Mouse (Mus musculus): ENCODE measurements around the gene Sdhd. TPM values are rescaled to one million over a fixed set of nuclear protein-coding genes. Genes with fewer than 3 reads are reported as not detected.

Sdhd gene
- polyA plus RNA-seq, 2 experiments, result 170 to 266 TPM

- ATAC-seq (ENCODE audit: low FRiP score, low read depth), result no peak
- no peak for DNase-seq (ENCODE audit: low spot score)
Observed at GRCm38 (mm10) chr9:50596973-50597372, 6.6 kb downstream of the Sdhd start.

GRCm38 (mm10) chr9:50594794-50595417, 8.7 kb downstream of the Sdhd start:
- Histone ChIP-seq H3K27ac (replicated peaks; ENCODE audit: low read depth, low read length) (no peak overlapping the region), H3K4me3 (replicated peaks; ENCODE audit: low read length) (no peak overlapping the region), H3K9ac (ENCODE audit: low read depth, low read length, severe bottlenecking) (no peak overlapping the region), H3K36me3 (ENCODE audit: control insufficient read depth, insufficient read depth, low read length) (peaks cover 50% of the 10 kb centered on the region), H3K27me3 (ENCODE audit: control insufficient read depth, insufficient read depth, low read length) (no peaks in the 10 kb centered on the region), H3K4me1 (ENCODE audit: control insufficient read depth, insufficient read depth, low read length) (no peaks in the 10 kb centered on the region), H3K9me3 (ENCODE audit: control insufficient read depth, low read length) (no peaks in the 10 kb centered on the region), H3K4me2 (replicated peaks; ENCODE audit: low read depth, low read length, severe bottlenecking) (no peak overlapping the region)
- ATAC-seq (ENCODE audit: low FRiP score, low read depth), result no peak
- WGBS, result 78% methylated on average over 12 of the region's 12 CpGs
- no peak for TF ChIP-seq POLR2A (IDR thresholded peaks at IDR 0.05; ENCODE audit: borderline replicate concordance, extremely low read depth, insufficient read depth, insufficient read length)
- no peak for DNase-seq (ENCODE audit: low spot score)

More at GRCm38 (mm10) chr9:50596973-50597372, 6.6 kb downstream of the Sdhd start:
- no peak for TF ChIP-seq POLR2A (IDR thresholded peaks at IDR 0.05; ENCODE audit: borderline replicate concordance, extremely low read depth, insufficient read depth, insufficient read length)
- H3K4me1 ChIP-seq (ENCODE audit: control insufficient read depth, insufficient read depth, low read length), result peaks cover 1% of the 10 kb centered on the region
- peaks cover 58% of the 10 kb centered on the region for H3K36me3 ChIP-seq (ENCODE audit: control insufficient read depth, insufficient read depth, low read length)
- no peak overlapping the region for H3K9ac ChIP-seq (ENCODE audit: low read depth, low read length, severe bottlenecking)
- no peak overlapping the region for H3K4me2 ChIP-seq (replicated peaks; ENCODE audit: low read depth, low read length, severe bottlenecking)
- no peak overlapping the region for H3K4me3 ChIP-seq (replicated peaks; ENCODE audit: low read length)
- H3K27ac ChIP-seq (replicated peaks; ENCODE audit: low read depth, low read length), result no peak overlapping the region
- WGBS, result 96% methylated on average over 8 of the region's 8 CpGs
- H3K27me3 ChIP-seq (ENCODE audit: control insufficient read depth, insufficient read depth, low read length), result no peaks in the 10 kb centered on the region
- no peaks in the 10 kb centered on the region for H3K9me3 ChIP-seq (ENCODE audit: control insufficient read depth, low read length)

DNA sequence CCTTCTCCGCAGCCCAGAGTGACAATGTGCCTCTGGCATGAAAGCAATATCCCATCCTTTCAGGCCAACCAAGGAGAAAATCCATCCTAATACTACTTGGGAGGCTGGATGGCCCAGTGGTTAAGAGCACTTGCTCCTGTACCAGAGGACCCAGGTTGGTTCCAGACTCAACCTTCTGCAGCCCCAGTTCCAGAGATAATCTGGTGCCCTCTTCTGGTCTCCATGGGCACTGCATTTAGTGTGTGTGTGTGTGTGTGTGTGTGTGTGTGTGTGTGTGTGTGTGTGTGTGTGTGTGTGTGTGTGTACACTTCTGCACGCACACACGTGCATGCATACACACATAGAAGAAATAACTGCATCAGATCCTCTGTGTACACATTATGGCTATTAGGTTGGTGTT, 10.1 kb downstream of the Sdhd start:
- peaks cover 39% of the 10 kb centered on the region for H3K36me3 ChIP-seq (ENCODE audit: control insufficient read depth, insufficient read depth, low read length)
- H3K9ac ChIP-seq (ENCODE audit: low read depth, low read length, severe bottlenecking), result no peak overlapping the region
- no peak overlapping the region for H3K27ac ChIP-seq (replicated peaks; ENCODE audit: low read depth, low read length)
- WGBS, result 94% methylated on average over 3 of the region's 3 CpGs
- DNase-seq (ENCODE audit: low spot score) (no peak), ATAC-seq (ENCODE audit: low FRiP score, low read depth) (no peak)
- H3K27me3 ChIP-seq (ENCODE audit: control insufficient read depth, insufficient read depth, low read length), result no peaks in the 10 kb centered on the region
- H3K4me1 ChIP-seq (ENCODE audit: control insufficient read depth, insufficient read depth, low read length), result no peaks in the 10 kb centered on the region
- H3K9me3 ChIP-seq (ENCODE audit: control insufficient read depth, low read length), result no peaks in the 10 kb centered on the region
- no peak overlapping the region for H3K4me3 ChIP-seq (replicated peaks; ENCODE audit: low read length)
- H3K4me2 ChIP-seq (replicated peaks; ENCODE audit: low read depth, low read length, severe bottlenecking), result no peak overlapping the region
- TF ChIP-seq POLR2A (IDR thresholded peaks at IDR 0.05; ENCODE audit: borderline replicate concordance, extremely low read depth, insufficient read depth, insufficient read length), result no peak

DNA sequence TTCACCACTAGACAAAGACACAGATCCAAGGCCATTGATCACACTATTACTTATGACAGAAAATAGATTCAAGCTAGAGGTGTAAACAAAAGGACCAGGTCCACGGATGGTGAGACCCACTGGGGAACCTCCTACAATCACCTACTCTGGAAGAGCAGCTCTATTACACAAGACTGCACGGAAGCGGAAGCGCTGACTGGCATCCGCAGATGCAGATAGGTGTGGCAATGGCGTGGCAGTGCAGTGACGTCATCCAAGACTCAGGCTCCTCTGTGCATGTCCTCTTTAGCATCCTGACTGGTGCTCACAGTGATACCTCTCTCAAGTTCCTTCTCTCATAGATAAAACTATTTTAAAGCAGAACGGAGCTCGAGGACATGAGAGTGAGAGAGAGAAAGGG, 10.7 kb downstream of the Sdhd start:
- no peak overlapping the region for H3K4me2 ChIP-seq (replicated peaks; ENCODE audit: low read depth, low read length, severe bottlenecking)
- peaks cover 33% of the 10 kb centered on the region for H3K36me3 ChIP-seq (ENCODE audit: control insufficient read depth, insufficient read depth, low read length)
- 88% methylated on average over 9 of the region's 9 CpGs for WGBS
- H3K4me1 ChIP-seq (ENCODE audit: control insufficient read depth, insufficient read depth, low read length), result no peaks in the 10 kb centered on the region
- no peak overlapping the region for H3K27ac ChIP-seq (replicated peaks; ENCODE audit: low read depth, low read length)
- ATAC-seq (ENCODE audit: low FRiP score, low read depth) (no peak), DNase-seq (ENCODE audit: low spot score) (no peak)
- H3K27me3 ChIP-seq (ENCODE audit: control insufficient read depth, insufficient read depth, low read length), result no peaks in the 10 kb centered on the region
- H3K4me3 ChIP-seq (replicated peaks; ENCODE audit: low read length), result no peak overlapping the region
- no peak overlapping the region for H3K9ac ChIP-seq (ENCODE audit: low read depth, low read length, severe bottlenecking)
- H3K9me3 ChIP-seq (ENCODE audit: control insufficient read depth, low read length), result no peaks in the 10 kb centered on the region
- no peak for TF ChIP-seq POLR2A (IDR thresholded peaks at IDR 0.05; ENCODE audit: borderline replicate concordance, extremely low read depth, insufficient read depth, insufficient read length)

DNA sequence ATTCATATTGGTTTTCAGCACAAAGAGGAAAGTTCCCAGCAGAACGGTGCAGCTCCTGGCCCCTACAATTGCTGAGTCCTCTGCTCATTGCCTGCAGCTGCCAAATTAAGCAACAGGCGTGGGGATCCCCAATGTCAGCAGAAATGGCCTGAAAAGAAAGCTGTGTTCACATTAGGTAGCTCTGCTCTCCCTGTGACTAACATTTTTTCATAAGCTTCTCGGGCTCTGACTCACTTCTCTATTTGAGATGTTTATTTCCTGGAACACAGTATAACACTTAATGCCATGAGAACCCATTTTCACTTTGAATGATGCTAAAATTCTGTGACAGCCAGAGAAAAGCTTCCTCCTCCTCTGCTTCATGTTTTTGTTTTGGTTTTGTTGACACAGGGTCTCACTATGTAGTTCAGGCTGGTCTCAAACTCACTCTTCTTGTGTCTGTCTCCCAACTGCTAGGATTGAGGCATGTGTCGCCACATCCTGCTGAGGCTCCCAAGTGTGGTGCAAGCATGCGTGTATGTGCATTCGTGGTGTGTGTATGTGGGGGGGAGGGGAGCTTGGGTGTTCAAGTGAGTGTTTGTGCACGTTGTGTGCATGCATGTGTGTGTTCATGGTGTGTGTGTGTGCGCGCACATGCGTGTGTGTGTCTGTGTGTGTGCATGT, 12.6 kb downstream of the Sdhd start:
- ATAC-seq (ENCODE audit: low FRiP score, low read depth) (no peak), DNase-seq (ENCODE audit: low spot score) (no peak)
- no peak overlapping the region for H3K27ac ChIP-seq (replicated peaks; ENCODE audit: low read depth, low read length)
- WGBS, result 73% methylated on average over 10 of the region's 10 CpGs
- no peaks in the 10 kb centered on the region for H3K4me1 ChIP-seq (ENCODE audit: control insufficient read depth, insufficient read depth, low read length)
- H3K27me3 ChIP-seq (ENCODE audit: control insufficient read depth, insufficient read depth, low read length), result no peaks in the 10 kb centered on the region
- no peak overlapping the region for H3K4me2 ChIP-seq (replicated peaks; ENCODE audit: low read depth, low read length, severe bottlenecking)
- H3K9ac ChIP-seq (ENCODE audit: low read depth, low read length, severe bottlenecking), result no peak overlapping the region
- H3K4me3 ChIP-seq (replicated peaks; ENCODE audit: low read length), result no peak overlapping the region
- no peak for TF ChIP-seq POLR2A (IDR thresholded peaks at IDR 0.05; ENCODE audit: borderline replicate concordance, extremely low read depth, insufficient read depth, insufficient read length)
- peaks cover 15% of the 10 kb centered on the region for H3K36me3 ChIP-seq (ENCODE audit: control insufficient read depth, insufficient read depth, low read length)
- no peaks in the 10 kb centered on the region for H3K9me3 ChIP-seq (ENCODE audit: control insufficient read depth, low read length)
